Mouse (Mus musculus): ENCODE data around the gene Rbmxl1. TPM values are rescaled to one million over a fixed set of nuclear protein-coding genes. Genes with fewer than 3 reads are reported as not detected.
"Not testable (repeated sequence)": the region's sequence is repeated elsewhere in the genome, so short reads cannot be mapped to it uniquely, and the experiment has no call there.

Gene Rbmxl1
- total and polyA plus RNA-seq, 2 experiments from 2014 or later, result 71.3 to 139 TPM

DNA sequence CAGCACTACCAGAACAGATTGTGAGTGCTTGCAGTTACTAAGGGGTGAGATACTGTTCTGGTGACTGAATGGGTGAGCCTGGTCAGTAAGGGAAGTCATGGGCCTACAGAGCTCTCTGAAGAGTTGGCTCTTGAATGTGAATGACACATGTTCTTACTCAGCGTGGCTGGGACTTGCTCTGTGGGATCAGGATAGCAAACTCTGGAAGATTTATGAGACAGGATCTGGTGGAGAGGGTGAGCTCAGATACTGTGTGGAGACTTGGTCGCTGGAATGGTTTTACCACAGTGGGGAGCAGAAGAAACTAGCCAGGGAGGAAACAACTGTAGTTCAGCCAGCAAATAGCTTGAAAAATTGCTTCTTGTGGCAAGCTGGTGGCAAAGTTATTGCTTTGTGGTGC lies 35.8 kb upstream of the Rbmxl1 start:
- H3K27me3 ChIP-seq (ENCODE audit: insufficient read depth, low read length), result no peaks in the 10 kb centered on the region
- 80% methylated on average over 2 of the region's 2 CpGs for WGBS
- TF ChIP-seq CTCF (IDR thresholded peaks at IDR 0.05; ENCODE audit: low read depth), result no peak

DNA sequence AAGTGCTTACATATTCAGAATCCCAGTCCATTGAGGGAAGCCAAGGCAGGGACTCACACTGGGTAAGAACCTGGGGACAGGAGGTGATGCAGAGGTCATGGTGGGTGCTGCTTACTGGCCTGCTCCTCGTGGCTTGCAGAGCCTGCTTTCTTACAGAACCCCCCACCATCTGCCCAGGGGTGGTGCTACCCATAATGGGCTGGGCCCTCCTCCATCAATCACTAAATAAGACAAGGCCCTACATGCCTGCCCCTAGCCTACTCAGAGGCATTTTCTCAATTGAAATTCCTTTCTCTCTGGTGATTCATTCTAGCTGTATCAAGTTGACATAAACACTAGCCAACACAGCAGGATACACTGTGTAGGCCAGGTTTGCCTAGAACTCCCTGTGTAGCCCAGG lies 34.9 kb upstream of the Rbmxl1 start:
- H3K4me2 ChIP-seq (ENCODE audit: low read depth, low read length), result no peak overlapping the region
- no peaks in the 10 kb centered on the region for H3K27me3 ChIP-seq (ENCODE audit: insufficient read depth, low read length)
- no peak overlapping the region for H3K9ac ChIP-seq (replicated peaks; ENCODE audit: low read length)
- H3K4me1 ChIP-seq (ENCODE audit: insufficient read depth, low read length), result no peaks in the 10 kb centered on the region
- 20% methylated on average over 1 of the region's 1 CpGs for WGBS
- H3K9me3 ChIP-seq (ENCODE audit: low read length), result no peaks in the 10 kb centered on the region
- no peak overlapping the region for H3K27ac ChIP-seq
- no peak overlapping the region for H3K4me3 ChIP-seq (ENCODE audit: low read length)
- no peaks in the 10 kb centered on the region for H3K36me3 ChIP-seq (ENCODE audit: insufficient read depth, low read length)
- ATAC-seq (no peak), DNase-seq (ENCODE audit: low spot score) (no peak)
- no peak for TF ChIP-seq CTCF (IDR thresholded peaks at IDR 0.05; ENCODE audit: low read depth)

More for the DNA sequence above, 35.8 kb upstream of the Rbmxl1 start:
- no peak overlapping the region for H3K9ac ChIP-seq (replicated peaks; ENCODE audit: low read length)
- H3K4me1 ChIP-seq (ENCODE audit: insufficient read depth, low read length), result no peaks in the 10 kb centered on the region
- H3K4me2 ChIP-seq (ENCODE audit: low read depth, low read length), result no peak overlapping the region
- ATAC-seq (no peak), DNase-seq (ENCODE audit: low spot score) (no peak)
- H3K9me3 ChIP-seq (ENCODE audit: low read length), result no peaks in the 10 kb centered on the region
- H3K27ac ChIP-seq, result no peak overlapping the region
- H3K36me3 ChIP-seq (ENCODE audit: insufficient read depth, low read length), result no peaks in the 10 kb centered on the region
- no peak overlapping the region for H3K4me3 ChIP-seq (ENCODE audit: low read length)

DNA sequence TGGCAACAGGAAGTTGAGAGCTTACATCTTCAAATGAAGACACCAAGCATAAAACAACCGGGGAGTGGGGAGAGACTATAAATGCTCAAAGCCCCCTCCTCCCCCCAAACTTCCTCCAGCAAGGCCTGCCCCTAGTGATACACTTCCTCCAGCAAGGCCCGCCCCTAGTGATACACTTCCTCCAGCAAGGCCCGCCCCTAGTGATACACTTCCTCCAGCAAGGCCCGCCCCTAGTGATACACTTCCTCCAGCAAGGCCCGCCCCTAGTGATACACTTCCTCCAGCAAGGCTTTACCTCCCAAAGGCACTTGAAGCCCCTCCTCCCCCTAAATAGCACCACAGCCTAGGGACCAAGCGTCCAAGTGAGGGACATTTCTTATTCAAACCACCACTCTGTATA lies 34.0 kb upstream of the Rbmxl1 start:
- not testable (repeated sequence) for H3K9me3 ChIP-seq (ENCODE audit: low read length); H3K4me3 ChIP-seq (ENCODE audit: low read length); H3K4me2 ChIP-seq (ENCODE audit: low read depth, low read length); H3K27me3 ChIP-seq (ENCODE audit: insufficient read depth, low read length); DNase-seq (ENCODE audit: low spot score); ATAC-seq; H3K9ac ChIP-seq (replicated peaks; ENCODE audit: low read length); H3K4me1 ChIP-seq (ENCODE audit: insufficient read depth, low read length); H3K27ac ChIP-seq; H3K36me3 ChIP-seq (ENCODE audit: insufficient read depth, low read length)
- 95% methylated on average over 3 of the region's 6 CpGs for WGBS

DNA sequence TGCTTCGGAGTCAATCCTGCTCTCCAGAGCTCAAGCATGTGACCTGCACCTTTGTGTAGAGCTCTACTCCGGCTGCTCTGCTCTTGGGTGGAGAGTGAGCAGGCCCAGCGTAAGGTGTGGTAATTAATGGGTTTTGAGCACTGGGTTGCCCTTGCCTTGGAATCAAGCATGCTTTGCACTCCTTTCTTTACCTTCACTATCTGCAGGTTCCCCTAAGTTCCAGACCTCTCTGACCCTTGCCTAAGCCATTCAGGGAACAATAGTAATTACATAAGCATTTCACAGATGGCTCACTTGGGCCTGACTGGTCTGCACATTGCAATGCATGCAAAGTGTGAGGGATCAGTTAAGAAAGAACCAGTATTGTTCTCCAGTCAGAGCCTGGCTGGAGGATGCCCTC lies 29.1 kb upstream of the Rbmxl1 start:
- no peak overlapping the region for H3K4me2 ChIP-seq (ENCODE audit: low read depth, low read length)
- no peak for ATAC-seq
- no peaks in the 10 kb centered on the region for H3K9me3 ChIP-seq (ENCODE audit: low read length)
- no peaks in the 10 kb centered on the region for H3K27me3 ChIP-seq (ENCODE audit: insufficient read depth, low read length)
- no peaks in the 10 kb centered on the region for H3K4me1 ChIP-seq (ENCODE audit: insufficient read depth, low read length)
- H3K27ac ChIP-seq, result no peak overlapping the region
- 89% methylated on average over 3 of the region's 3 CpGs for WGBS
- no peak for DNase-seq (ENCODE audit: low spot score)
- no peak overlapping the region for H3K4me3 ChIP-seq (ENCODE audit: low read length)
- TF ChIP-seq CTCF (IDR thresholded peaks at IDR 0.05; ENCODE audit: low read depth), result no peak
- no peak overlapping the region for H3K9ac ChIP-seq (replicated peaks; ENCODE audit: low read length)
- H3K36me3 ChIP-seq (ENCODE audit: insufficient read depth, low read length), result peaks cover 7% of the 10 kb centered on the region; the same call in 1 of the 2 replicates

DNA sequence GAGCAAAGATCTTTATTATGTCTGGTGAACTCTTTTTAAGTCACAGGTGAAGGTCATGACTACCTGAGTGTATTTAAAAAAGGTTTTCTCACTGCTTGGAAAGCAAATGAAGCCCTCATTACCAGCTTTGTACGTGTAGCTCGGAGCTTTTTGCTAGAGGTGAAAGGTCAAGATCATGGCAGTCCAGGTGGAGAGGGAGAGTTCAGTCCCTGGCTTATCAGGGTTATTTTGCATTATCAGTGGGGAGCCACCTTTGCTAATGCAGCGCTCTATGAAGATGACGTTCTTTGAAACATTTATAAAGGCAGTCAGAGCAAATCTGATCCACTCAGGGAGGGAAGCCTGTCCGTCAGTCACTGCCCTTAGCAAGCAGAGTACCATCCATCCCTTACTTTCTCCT lies 28.0 kb upstream of the Rbmxl1 start:
- Histone ChIP-seq H3K9me3 (ENCODE audit: low read length) (no peaks in the 10 kb centered on the region), H3K27ac (no peak overlapping the region), H3K36me3 (ENCODE audit: insufficient read depth, low read length) (peaks cover 14% of the 10 kb centered on the region; the same call in 1 of the 2 replicates), H3K4me1 (ENCODE audit: insufficient read depth, low read length) (no peaks in the 10 kb centered on the region), H3K27me3 (ENCODE audit: insufficient read depth, low read length) (no peaks in the 10 kb centered on the region), H3K4me3 (ENCODE audit: low read length) (no peak overlapping the region), H3K9ac (replicated peaks; ENCODE audit: low read length) (no peak overlapping the region), H3K4me2 (ENCODE audit: low read depth, low read length) (no peak overlapping the region)
- TF ChIP-seq CTCF (IDR thresholded peaks at IDR 0.05; ENCODE audit: low read depth), result no peak
- WGBS, result 88% methylated on average over 5 of the region's 5 CpGs
- ATAC-seq (no peak), DNase-seq (ENCODE audit: low spot score) (no peak)

DNA sequence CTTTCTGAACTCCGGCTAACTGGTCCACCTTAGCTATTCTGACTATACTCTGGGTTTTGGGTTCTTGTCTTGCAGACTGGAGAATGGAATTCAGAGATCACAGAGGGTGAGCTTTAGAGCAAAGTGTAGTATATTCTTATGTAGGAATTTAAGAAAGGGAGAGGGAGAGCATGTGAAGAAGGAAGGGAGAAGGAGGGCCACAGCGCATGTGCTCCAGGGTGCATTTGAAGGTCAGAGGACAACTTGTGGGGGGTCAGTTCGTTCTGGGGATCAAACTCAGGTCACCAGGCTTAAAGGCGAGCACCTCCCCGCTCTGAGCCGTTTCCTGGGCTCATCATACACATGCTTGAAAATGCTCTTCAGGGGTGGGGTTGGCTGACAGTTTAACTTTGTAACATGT lies 25.3 kb upstream of the Rbmxl1 start:
- Histone ChIP-seq H3K4me2 (ENCODE audit: low read depth, low read length) (no peak overlapping the region), H3K4me1 (ENCODE audit: insufficient read depth, low read length) (no peaks in the 10 kb centered on the region), H3K27me3 (ENCODE audit: insufficient read depth, low read length) (no peaks in the 10 kb centered on the region), H3K9ac (replicated peaks; ENCODE audit: low read length) (no peak overlapping the region), H3K27ac (no peak overlapping the region), H3K36me3 (ENCODE audit: insufficient read depth, low read length) (peaks cover 20% of the 10 kb centered on the region; the same call in 1 of the 2 replicates), H3K9me3 (ENCODE audit: low read length) (no peaks in the 10 kb centered on the region), H3K4me3 (ENCODE audit: low read length) (no peak overlapping the region)
- ATAC-seq (no peak), DNase-seq (ENCODE audit: low spot score) (no peak)
- 83% methylated on average over 6 of the region's 6 CpGs for WGBS
- TF ChIP-seq CTCF (IDR thresholded peaks at IDR 0.05; ENCODE audit: low read depth), result no peak

DNA sequence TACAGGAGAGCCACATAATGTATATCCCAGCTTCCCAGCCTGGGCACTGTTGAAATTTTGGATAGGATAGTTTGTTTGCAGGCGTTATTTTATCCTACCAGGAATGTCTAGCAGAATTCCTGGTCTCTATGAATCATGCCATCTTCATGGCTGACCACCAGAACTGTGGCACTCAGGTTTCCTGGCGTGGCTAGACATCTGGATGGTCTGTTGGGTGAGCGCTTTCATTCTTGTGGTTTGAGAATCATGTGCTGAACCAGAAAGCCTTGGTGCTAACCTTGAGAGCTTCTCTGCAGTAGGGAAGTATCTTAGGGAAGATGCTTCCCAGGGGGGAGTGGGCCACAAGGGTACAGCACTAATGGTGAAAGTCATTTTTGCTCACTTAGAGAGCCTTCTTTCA lies 6.4 kb upstream of the Rbmxl1 start:
- 88% methylated on average over 3 of the region's 3 CpGs for WGBS
- Histone ChIP-seq H3K4me2 (ENCODE audit: low read depth, low read length) (no peak overlapping the region), H3K9ac (replicated peaks; ENCODE audit: low read length) (no peak overlapping the region), H3K36me3 (ENCODE audit: insufficient read depth, low read length) (no peaks in the 10 kb centered on the region), H3K9me3 (ENCODE audit: low read length) (no peaks in the 10 kb centered on the region), H3K4me3 (ENCODE audit: low read length) (no peak overlapping the region), H3K27me3 (ENCODE audit: insufficient read depth, low read length) (no peaks in the 10 kb centered on the region), H3K4me1 (ENCODE audit: insufficient read depth, low read length) (no peaks in the 10 kb centered on the region), H3K27ac (no peak overlapping the region)
- ATAC-seq (no peak), DNase-seq (ENCODE audit: low spot score) (no peak)
- TF ChIP-seq CTCF (IDR thresholded peaks at IDR 0.05; ENCODE audit: low read depth), result no peak
